Mouse (Mus musculus) stomach, postnatal 0 days (tissue): ENCODE results near the gene Dek.

Source experiments
- CTCF ChIP-seq: IDR thresholded peaks from 2 replicates; pipeline ENCODE4 v1.5.1; 2016; ENCODE audit warnings: antibody characterized with exemption, low read depth, mild to moderate bottlenecking, moderate library complexity
- EP300 ChIP-seq: optimal IDR thresholded peaks from 2 replicates; pipeline ENCODE3; 2016; ENCODE audit warnings: antibody characterized with exemption

- TF ChIP-seq CTCF (no peak), EP300 (no peak)
These were observed 28.8 kb upstream of the Dek start for GRCm38 (mm10) chr13:47134836-47135235.
